ENCODE assay signal across 17 mouse cellular contexts in the genomic region with DNA sequence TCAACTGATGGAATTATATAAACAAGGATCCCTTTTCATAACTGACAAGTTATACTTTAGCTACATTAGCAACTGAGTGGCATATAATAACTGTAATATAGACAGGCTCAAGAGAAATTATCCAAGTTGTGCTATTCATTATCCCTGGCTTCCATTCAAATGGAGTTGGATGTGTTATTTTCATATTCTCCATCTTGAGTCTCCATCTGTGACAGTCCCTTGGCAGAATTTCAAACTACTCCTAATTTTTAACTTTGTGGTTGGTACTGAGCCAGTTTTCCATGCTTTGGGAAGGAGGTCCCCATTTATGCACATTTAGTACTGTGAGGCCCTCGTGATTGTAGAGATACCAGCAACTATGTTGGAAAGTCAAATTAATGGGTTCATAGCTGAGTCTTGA.
"Had no signal": no experiment of that assay in that cellular context is flagged by ENCODE, and none has a peak within 500 bp of the region (broad histone marks: within the 10 kb centered on the region; RNA-seq: fewer than 3 reads in every experiment).

No protein-coding gene starts in this region.

- H3K27me3 ChIP-seq: intestine, embryonic 15.5 days; kidney, embryonic 15.5 days; liver, embryonic 15.5 days; lung, embryonic 15.5 days; neural tube, embryonic 12.5 days had no signal

- H3K9me3 ChIP-seq: intestine, embryonic 15.5 days; kidney, embryonic 15.5 days; limb, embryonic 10.5 days; liver, embryonic 15.5 days; lung, embryonic 15.5 days; neural tube, embryonic 12.5 days had no signal

- DNase-seq: kidney, adult 18-20 months; kidney, postnatal 14 days; lung, postnatal 36 days; midbrain, embryonic 14.5 days; retina, postnatal 1 day; right cerebral cortex, postnatal 4 days; spleen, adult 18-20 months; thymus, adult 18-20 months; thymus, postnatal 14 days had no signal

- H3K4me1 ChIP-seq: intestine, embryonic 15.5 days; kidney, embryonic 15.5 days; limb, embryonic 10.5 days; liver, embryonic 15.5 days; lung, embryonic 15.5 days; neural tube, embryonic 12.5 days had no signal

- H3K27ac ChIP-seq: intestine, embryonic 15.5 days; kidney, embryonic 15.5 days; left cerebral cortex, adult 2 months; limb, embryonic 10.5 days; liver, embryonic 15.5 days; lung, embryonic 15.5 days; neural tube, embryonic 12.5 days had no signal

- H3K4me2 ChIP-seq: intestine, embryonic 15.5 days; kidney, embryonic 15.5 days; liver, embryonic 11.5 days; liver, embryonic 15.5 days; lung, embryonic 15.5 days; neural tube, embryonic 12.5 days had no signal

- H3K36me3 ChIP-seq: intestine, embryonic 15.5 days; kidney, embryonic 15.5 days; limb, embryonic 10.5 days; liver, embryonic 15.5 days; lung, embryonic 15.5 days; neural tube, embryonic 12.5 days had no signal

- H3K4me3 ChIP-seq: intestine, embryonic 15.5 days; kidney, embryonic 15.5 days; left cerebral cortex, adult 2 months; limb, embryonic 10.5 days; liver, embryonic 15.5 days; lung, embryonic 15.5 days; neural tube, embryonic 12.5 days had no signal

- H3K9ac ChIP-seq: intestine, embryonic 15.5 days; kidney, embryonic 15.5 days; liver, embryonic 15.5 days; lung, embryonic 15.5 days; neural tube, embryonic 12.5 days had no signal

- ATAC-seq: intestine, embryonic 15.5 days had no signal
